Mouse (Mus musculus) CD4-positive naive resting alpha-beta T cell, adult 57 days (primary cell): ENCODE measurements around the gene Gpr107. TPM values are rescaled to one million over a fixed set of nuclear protein-coding genes. Genes with fewer than 3 reads are reported as not detected.

ENCODE experiments used
- total RNA-seq: library from RNA; stranded (reverse); gene quantifications from one replicate; pipeline ENCODE4 v1.2.4, GENCODE M21; 2023

Gpr107 gene
- total RNA-seq: 57.2 TPM

DNA sequence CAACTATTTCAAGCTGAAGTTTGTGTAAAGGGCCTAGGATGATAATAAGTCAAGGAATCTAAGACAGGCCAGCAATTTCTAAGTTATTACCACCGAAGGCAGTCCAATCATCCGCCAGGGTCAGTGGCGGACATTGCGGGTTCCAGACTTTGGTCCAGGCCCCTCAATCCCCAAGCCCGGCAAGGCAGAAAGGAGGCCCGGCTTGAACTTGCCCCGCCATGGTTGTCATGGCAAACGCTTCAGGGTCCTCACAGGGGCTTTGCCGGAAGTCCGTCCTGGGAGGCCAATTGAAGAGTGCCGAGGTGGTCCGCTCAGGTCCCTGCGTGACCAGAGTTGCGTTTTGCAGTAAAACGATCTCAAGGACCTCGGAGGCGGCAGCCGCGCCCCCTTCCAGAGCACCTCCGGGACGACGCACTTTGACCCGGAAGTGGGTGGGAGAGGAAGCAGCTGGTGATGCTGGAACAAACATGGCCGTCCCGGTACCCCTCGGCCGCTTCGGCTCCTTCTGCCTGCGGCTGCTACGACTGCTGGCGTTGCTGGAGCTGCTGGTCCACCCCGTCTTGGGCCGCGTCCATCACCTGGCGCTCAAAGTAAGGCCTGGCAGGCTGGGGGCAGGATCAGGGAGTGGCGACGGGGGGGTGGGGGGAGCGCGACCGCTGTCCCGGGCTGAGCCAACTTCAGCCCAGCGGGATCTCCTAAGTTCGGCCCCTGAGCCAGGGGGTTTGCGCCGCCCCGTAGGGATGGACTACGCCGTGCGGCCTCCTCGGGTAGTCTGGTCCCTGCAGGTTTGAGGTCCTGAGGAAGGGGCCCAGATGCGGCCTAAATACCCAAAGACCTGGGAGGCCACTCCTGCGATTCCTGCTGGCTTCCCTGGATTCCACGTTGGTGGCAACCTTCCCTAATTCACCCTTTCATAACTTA is at the start of gene Gpr107:
Gpr107 (plus strand) TSS at position 425 of the 921 bp plus-strand sequence.

DNA sequence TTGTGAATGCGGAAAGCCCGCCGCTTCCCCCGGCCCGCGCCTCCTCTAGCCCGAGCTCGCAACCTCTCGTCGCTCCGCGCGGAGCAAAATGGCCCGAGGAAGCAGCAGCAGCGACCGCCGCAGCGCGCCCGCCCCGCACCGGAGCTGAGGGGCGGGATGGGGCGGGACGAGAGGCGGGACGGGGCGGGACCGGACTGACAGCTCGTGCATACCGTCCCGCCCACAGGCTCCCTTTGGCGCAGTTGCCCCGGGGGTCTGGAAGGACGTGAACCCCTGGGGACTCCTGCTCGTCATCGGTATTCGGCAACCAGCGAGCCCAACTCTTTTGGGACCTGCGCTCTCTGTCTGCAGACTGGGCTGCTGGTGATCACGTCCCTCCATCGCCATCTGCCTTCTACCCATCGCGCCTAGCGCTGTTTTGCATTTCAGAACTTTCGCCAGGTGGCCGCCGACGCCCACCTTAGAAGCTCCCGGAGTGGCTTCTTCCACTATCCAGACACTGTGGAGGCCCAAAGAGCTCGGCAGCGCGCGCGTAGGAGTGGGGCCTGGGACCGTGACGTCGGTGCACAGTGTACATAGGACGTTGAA is 10.2 kb upstream of the Gpr107 start, which contains the start of gene Fnbp1:
Fnbp1 (minus strand) TSS at position 142 of the 588 bp plus-strand sequence.

DNA sequence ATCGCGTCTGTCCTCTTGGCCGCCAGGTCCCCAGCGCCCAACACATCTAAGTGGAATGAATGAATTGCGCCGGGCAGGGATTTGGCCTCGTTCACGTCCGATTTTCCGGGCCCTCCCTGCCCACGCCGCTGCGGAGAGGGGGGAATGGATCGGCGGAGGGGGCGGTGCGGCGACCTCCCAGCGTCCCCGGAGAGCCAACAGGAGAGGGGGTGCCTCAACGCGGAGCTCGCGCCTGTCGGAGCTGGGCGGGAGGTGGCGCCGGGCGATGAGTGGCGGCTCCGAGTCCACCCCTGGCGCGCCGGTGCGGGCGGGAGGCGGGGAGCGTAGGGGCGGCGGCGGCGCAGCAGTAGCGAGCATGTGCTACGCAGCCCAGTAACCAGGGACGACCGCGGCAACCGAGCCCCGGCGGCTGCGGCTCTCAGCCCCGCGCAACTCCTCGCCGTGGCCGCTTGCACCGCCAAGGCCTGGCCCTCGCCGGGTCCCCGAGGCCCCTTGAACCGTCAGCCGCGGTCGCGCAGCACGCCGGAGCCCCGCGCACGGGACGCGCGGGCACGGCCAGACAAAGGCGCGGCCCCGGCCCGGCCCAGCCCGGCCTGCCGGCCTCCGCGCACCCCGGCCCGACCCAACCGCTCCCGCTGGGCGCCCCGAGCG is 93.5 kb downstream of the Gpr107 start, which contains the start of gene Ncs1:
Ncs1 (plus strand) TSS at position 333 of the 651 bp plus-strand sequence.

Other genes starting within 250 kb of the Gpr107 start
- not detected for gene Ptges, start 222.5 kb upstream of the Gpr107 start, total RNA-seq
- 52.3 TPM for gene Tor1b, start 199.4 kb upstream of the Gpr107 start, total RNA-seq
- 40.9 TPM for gene Tor1a, start 184.4 kb upstream of the Gpr107 start, total RNA-seq
- 89.7 TPM for gene BC005624, start 170.1 kb upstream of the Gpr107 start, total RNA-seq
- gene Usp20, start 170.0 kb upstream of the Gpr107 start, total RNA-seq: 15.5 TPM
- 192 TPM for gene Fnbp1, start 10.3 kb upstream of the Gpr107 start, total RNA-seq
- gene Ncs1, start 93.5 kb downstream of the Gpr107 start, total RNA-seq: 1.4 TPM
- gene Hmcn2, start 162.1 kb downstream of the Gpr107 start, total RNA-seq: 0.30 TPM